Mouse (Mus musculus) urinary bladder, postnatal 4 days (tissue): ENCODE data around the gene Thegl.

ENCODE experiments used
- DNase-seq, 2 experiments: peaks; one replicate each; pipeline ENCODE4 v3.0.0; 2021 to 2022; ENCODE audit warnings: low spot score in 2 of 2

Thegl gene

DNA sequence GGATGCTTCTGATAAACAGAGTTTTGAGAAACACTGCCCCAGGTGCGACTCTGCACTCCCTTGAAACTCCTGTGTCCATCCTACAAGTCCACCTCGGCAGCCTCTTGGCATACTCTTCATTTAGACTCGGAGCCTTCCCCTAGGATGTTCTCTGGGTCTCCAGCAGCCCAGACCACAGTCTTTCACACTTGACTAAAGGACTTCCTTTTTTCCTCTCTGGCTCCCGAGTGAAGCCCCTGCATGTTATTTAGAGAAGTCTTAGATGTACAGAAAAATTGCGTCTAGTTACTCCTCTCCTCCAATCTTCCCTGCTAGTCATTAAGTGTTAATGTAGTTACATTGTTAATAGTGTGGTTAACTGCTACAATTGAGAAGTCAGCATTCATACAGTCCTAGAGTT is 28.5 kb downstream of the Thegl start:
- DNase-seq, result no peak

DNA sequence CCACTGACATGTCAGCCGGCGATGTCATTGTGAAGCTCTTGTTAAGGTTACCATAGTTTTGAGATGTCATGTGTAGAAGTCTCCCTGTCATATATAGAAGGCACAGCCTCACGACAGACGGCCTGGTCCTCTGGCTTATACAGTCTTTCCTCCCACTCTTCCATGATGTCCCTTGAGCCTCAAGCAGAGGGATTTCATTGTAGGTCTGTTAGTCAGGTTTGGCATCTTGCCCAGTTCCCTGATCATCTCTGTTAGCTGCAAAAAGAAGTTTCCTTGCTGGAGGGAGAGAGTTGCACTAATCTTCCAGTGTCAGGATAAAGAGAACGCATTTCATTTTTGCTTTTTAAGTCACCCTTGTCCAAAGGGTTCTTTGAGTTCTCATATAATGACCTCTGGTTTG is 36.8 kb downstream of the Thegl start:
- no peak for DNase-seq

DNA sequence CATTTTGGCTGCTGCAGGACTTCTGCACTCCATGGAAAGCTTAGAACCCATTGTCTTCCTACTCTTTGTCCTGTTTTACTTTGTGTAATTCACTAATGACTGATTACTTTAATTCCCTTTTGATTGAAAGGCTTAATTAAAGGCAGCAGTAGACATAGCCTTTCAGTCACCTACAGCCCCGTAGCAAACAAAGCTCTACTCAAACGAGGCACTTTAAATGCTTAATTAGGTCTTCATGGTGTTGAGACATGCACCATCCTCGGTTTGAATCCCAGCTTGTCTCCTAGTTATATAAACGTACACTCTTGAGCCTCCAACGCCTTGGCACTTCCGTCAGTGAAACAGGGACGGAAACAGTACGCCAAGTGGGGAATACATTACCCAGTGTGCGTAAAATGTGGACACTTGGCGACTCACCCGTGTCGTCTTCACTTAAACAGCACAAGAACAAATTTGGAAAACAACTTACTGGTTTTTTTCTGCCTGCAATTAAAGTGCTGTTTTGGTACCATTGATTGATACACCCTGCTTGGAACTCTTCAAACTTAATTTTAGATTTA is 41.1 kb downstream of the Thegl start:
- DNase-seq, result no peak

DNA sequence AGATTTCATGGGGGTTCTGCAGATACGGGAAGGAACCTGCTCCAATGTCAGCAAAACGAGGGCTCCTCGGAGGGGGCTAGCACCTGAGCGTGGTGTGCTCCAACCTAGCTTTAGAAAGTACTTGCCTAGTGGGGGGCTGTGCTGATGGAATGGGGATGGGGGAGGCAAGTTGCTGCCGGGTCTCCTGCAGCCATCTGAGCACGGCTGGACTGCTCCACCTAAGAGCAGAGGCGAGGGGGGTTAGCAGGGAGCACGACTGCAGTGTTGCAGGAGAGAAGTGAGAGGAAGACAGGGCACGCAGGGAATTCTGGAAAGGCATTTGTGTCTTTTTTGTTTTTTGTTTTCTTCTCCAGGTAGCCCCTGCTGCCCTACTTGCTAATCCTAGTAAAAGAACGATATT is 44.5 kb downstream of the Thegl start:
- no peak for DNase-seq

DNA sequence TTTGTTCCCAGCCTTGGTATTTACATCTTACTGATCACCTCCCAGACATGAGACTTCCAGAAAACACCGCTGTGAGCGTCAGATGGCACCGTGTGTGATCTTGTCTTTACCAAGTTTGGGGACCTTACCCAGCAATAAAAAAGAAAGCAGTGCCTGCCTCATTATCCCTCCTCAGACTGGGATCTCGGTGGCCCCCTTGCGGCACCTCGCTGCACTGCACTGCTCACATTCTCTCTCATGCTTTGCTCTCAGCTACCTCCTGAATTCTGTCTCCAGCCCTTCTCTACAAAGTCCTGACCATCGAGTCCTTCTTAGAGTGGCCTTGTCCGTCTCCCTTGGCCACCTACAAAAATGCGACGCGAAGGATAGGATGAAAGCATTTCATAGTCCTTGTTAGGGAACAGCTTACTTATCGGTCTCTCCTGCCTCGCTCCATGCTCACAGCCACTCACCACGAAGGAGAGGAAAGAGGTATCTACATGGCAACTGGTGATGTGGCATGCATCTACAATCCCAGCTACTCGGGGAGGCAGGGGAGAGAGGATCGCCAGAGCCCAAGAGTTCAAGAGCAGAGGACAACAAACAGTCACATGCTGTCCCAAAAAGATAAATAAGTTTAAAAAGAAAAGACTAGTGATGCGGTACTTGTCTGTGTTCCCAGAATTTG is 45.7 kb downstream of the Thegl start:
- peak; percentile 35 to 77 for DNase-seq

DNA sequence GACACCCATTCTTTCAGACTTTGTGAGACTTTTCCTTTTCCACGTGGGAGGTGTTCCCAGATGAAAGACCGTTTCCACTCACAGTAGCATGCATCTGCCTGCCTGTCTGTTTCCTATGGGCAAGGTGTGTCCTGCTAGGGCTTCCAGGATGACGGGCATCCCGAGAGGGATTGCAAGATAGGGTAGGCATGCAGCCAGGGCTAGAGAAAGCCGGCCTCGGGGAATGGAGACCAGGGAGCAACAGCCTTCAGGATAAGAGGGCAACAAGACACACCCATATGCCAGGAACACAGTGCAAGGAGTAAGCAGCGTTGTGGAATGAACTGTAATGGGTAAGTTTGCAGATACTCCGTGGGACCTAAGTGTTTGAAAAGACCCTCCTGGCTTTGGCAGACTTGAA is 51.5 kb downstream of the Thegl start:
- DNase-seq, result no peak

DNA sequence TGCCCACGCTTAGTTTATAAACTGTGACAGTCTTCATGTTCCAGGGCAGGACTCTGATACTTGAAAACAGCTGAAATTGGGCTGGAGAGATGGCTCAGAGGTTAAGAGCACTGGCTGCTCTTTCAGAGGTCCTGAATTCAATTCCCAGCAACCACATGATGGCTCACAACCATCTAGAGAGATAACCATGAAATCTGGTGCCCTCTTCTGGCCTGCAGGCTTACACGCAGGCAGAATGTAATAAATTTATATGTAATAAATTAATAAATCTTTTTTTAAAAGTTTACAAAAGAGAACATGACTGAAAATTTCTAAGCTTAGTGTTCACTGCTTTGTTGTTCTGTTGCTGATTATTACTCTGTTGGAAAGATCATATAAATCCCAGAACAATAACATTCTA is 55.2 kb downstream of the Thegl start:
- no peak for DNase-seq

DNA sequence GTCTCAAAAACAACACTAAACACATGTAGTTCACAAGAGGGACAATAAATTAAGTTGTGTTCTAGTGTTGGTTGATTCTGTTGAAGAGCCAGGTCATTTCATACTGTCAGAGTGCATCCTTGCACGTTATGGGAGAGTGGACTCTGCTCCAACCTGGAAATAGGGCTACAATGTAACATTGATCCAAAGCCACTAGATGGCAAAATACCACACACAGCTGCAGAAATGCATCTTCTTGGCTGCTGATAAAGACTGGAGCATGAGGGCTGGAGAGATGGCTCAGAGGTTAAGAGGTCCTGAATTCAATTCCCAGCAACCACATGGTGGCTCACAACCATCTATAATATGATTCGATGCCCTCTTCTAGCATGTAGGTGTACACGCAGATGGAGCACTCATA is 55.8 kb downstream of the Thegl start:
- DNase-seq, result no peak

DNA sequence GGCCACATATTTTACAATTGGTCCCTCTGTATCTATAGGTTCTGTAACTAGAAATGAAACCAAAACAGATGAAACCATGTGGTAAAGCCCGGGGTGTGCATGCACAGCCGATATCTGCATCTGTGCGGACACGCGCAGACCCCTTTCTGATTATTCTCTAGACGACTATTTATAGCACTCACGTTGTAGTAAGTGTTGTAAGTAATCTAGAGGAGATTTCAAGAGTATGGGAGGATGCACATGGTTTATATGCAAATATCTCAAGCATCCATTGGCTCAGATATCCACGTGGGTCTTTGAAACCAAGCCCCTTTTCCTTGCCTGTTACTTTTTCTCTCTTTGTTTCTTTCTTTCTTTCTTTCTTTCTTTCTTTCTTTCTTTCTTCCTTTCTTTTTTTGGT is 58.0 kb downstream of the Thegl start:
- no peak for DNase-seq

DNA sequence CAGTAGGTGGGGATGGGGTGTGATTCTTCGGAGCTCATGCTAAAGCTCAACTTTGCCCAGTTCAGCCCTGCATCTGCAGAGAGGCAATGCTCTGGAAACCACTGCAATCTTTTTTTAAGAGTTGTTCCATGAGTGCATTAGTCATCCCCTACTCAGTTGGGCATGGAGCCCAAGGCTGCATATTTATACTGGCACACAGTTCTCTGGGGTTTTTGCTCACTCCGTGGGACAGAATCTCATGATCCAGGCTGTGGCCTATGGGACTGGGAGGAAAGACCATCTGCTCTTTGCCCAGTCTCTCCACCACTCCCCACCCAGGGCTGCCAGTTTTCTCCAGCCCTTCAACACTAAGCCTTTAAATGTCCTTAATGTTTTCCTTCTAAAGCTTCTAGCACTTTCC is 59.1 kb downstream of the Thegl start:
- DNase-seq, result peak in 1 of 2 experiments; percentile 35

DNA sequence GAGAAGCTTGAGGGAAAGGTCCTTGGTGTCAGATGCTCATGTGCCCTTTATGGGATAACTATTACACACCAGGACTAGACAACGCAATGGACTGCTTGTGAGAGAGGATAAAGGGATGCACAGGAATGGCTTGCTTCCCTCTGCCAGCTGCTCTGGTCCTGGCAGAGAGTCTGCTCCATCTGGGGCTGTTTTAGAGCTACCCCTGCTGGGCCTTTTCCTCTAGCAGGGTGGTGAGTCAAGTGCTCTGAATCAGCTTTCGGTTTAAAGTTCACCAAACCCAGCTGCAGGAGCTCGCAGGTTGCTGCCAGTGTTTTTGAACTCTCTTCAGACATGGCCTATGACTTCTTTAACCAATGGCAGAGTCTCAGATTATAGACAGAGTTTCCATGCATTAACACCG is 60.1 kb downstream of the Thegl start:
- no peak for DNase-seq

DNA sequence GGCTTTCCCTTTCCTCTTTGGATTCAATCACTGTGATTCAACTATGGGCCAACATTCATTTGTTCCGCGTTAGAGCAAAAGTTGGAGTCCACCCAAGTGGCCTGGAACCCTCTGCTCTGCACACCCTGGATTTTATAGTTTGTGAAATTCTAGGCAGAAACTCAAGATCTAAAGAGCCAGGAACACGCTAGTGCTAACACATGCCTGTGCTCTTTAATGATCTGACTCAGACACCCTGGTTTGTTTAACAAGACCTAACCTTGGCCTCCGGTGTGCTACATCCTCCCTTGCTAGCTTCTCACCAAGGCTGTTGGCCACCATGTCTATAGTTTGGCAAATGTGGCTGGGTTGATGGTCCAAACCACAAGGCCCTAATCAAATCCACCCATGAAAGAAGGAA is 64.9 kb downstream of the Thegl start:
- peak in 1 of 2 experiments; percentile 37 for DNase-seq

DNA sequence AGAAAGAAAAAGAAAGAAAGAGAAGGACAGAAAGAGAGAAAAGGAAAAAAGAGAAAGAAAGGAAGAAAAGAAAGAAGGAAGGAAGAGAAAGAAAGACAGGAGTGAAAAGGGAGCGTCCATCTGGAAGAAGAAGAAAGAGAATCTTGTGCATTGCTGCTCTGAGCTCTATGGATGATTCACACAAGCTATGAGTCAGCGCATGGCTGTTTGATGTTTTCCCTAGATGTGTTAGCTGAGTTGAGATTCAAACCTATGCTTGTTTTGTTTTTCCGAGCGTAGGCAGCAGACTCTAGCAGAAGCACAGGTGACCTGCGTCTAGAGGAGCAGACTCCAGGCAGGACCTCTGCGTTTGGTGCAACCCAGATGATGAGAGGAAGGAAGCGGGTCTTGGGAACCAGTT is 66.9 kb downstream of the Thegl start:
- no peak for DNase-seq

DNA sequence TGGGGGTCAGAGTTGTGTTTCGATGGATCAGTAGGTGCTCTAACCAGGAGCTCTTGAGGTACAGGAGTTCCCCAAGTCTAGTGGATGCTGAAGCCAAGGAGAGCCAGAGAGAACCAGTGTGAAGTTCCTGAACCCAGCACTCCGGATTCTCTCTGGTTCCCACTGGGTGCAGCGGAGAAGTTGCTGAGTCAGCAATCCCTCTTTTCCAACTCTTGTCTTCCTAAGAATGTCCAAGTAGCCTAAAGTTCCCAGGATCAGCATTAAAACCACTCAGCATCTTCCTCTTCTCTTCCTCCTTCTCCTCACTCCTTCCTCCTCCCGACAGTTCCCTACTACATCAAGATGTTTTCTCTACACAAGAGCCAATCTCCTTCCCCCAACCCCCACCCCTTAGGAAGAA is 68.6 kb downstream of the Thegl start:
- DNase-seq, result no peak

DNA sequence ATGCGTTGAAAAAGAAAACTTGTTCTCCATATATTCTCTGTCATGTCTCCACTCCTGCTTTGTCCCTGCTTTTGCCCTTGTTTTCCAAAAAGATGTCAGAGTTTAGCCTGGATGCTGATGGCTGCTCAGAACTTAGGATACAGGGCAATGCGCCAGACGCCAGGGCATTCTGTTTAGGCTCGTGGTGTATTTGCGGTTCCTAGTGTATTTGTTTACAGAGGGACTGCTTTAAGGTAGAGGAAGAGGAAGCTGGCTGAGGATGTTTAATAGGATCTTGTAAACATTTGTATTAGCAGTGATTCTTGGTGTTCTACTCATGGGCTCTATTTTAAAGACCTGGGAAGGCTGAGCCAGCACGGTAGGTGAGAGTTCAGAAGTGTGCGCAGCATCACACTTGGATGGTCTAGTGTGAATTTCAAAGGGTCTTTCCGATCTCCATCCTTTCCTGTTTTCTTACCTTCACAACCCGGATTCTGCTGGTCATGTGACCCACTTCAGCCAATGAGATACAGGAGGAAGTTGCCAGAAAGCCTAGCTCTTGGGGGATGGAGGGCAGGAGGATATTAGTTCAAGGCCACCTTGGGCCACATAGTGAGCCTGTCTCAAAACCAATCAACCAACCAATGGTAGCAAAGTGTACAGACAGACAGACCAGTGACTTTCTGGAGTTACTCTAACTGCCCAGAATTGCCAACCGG is 70.1 kb downstream of the Thegl start:
- no peak for DNase-seq

DNA sequence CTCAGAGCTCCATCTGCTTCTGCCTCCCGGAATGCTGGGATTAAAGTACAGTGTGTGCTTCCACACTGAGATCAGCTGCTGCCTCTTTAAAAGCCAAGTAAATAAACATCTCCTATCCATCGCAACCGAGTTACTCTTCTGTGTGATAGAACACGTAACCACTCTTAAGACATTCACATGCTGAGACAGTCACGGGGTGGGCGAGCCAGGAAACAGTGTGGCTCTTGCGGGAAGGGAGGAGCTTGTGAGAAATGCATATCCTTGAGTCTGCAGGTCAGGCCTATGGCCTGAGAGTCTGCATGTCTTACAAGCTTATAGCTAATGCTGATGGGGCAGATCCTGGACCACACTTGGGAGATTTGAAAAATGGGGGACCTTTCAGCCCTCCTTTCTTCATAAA is 70.7 kb downstream of the Thegl start:
- DNase-seq, result no peak

DNA sequence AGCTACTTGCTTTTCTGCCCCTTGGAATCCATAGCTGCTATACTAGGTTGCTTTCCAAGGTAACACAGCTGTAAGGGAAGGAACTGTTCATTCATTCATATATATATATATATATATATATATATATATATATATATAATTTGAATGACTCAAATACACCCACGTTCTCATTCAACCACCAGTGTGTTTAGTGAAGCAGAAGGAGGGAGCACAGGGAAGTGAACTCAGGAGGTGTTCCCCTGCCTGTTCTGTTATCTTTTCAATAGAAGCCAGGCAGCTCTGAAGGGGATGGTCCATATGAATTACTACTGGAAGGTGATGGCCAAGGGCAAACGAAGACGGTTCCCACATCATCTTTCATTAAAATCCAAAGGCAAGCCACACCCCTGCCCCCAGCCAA is 71.3 kb downstream of the Thegl start:
- no peak for DNase-seq

DNA sequence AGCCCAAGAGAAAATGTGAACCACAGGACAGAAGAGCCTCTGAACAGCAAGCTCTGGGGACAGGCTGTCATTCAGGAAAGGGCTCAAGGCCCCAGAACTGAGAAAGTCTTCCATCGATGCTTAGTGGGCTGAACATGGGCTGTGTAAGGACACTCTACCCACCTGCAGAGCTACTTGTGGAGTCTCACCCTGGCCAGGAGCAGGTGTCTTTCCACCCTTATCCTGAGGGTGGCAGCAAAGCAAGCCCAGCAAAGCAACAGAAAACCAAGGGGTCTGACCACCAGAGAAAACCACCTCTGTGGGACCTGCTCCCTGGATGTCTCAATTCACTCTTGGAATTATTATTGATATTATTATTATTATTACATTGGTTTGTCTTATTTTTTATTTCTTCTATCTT is 73.5 kb downstream of the Thegl start:
- no peak for DNase-seq

DNA sequence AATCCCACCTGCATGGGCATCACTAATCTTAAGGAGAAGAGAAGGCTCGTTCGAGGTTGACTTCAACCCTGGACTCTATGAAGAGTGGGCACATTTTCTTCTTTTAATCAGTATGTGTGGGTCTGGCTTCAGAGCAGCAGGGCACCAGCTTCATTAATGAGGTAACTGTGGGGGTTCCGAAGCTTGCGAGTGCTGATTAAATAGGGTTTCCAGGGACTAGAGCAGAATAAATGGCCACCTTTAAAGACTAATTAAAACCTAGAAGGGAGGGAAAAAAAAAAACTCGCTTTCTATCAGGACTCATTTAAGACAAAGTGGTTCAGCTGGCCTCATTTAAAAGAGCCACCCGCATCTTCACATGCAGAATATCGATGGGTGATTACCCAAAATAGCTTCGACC is 74.1 kb downstream of the Thegl start:
- DNase-seq, result no peak

DNA sequence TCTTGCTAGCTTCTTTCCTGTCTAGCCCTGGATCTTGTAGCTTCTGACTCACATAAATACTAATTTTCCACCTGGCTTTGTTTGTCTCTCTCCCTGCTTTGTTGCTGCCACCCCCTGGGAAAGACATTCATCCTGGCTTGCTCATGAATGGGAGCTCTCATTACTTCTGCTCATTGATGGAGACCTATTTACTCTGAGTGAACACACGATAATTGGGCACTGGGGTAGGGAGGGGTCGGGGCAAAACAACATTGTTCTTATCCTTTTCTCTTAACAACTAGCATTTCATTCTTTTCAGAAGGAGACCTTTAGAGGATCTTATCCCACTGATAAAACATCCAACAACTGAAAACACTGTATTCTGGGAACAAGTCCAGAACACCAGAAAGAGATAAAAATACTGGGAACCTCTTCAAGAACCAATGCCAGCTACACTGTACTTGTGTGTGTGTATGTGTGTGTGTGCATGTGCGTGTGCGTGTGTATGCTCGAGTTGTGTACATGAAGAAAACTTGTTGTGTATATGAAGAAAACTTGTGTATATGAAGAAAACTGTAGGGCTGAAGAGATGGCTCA is 74.8 kb downstream of the Thegl start:
- no peak for DNase-seq

DNA sequence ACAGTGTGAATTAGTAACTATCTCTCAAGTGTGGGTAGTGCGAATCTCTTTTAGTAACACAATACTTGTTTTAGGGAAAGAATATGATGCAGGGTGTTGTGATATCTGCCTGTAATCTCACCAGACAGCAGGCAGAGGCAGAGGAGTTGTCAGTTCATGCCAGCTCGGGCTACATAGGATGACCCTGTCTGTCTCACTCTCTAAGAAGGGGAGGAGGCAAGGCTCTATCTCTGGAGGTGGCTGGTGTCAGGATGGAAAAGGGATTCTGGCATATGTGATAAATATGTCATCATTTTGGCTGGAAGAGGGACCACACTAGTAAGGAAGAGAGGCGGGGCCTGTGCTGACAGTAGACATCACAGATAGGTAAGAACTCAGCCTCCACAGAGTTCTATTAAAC is 76.1 kb downstream of the Thegl start:
- no peak for DNase-seq

DNA sequence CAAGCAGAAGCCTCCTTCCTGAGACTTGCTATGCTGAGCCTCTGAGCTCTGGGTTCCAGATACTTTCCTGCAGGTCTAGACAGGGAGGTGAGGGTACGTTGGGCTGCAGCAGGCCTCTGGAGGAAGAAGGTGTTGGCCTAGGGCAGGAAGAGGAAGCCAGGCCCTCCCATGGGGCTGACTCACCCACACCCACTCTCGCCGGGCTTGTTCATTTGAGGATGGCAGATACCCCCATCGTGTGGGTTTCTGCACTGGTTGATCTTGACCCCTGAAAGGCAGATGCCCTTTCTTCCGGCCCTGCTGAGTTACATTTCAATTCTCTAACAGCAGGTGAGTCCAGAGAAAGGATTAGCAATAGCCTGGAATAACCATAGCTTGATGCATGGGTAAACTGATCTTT is 76.7 kb downstream of the Thegl start:
- DNase-seq, result no peak

DNA sequence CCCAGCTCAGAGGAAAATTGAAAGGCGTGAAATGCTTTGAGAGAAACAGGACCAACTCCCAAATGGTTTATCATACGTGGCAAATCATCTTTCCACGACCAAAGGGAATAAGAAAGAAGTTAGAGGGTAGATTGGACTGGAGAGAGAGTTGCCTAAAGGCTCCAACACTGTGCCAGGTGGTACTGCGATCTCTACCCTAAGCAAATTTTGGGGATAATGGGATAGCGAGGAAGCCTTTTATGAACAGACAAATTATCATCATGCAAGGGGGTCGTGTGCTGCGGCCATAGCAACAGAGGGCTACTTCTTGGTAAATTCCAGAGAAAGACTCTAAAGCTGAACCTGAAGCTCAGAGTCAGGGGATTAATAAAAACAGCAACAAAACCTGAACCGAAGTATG is 78.1 kb downstream of the Thegl start:
- no peak for DNase-seq
